Mouse (Mus musculus) stomach, embryonic 16.5 days (tissue): Measurements from ENCODE around the gene Focad. TPM values are rescaled to one million over a fixed set of nuclear protein-coding genes. Genes with fewer than 3 reads are reported as not detected.

Source experiments
- ATAC-seq: fragments of 200-750 bp; cut with Nextera tagmentation; 2 replicates; pipeline ENCODE4 v1.8.0; 2017; ENCODE audit warnings: moderate number of reproducible peaks, moderate TSS enrichment; ENCODE audit not compliant: insufficient read depth, low FRiP score
- H3K27ac ChIP-seq: fragments of 300-500 bp; sonication (generic); 2 replicates; pipeline ENCODE4 v1.5.1; 2014; ENCODE audit warnings: low read length
- H3K27me3 ChIP-seq: fragments of 300-500 bp; sonication (generic); 2 replicates; pipeline ENCODE4 v1.6.1; 2014; ENCODE audit warnings: low read length, control low read depth, mixed read lengths; ENCODE audit not compliant: control insufficient read depth, insufficient read depth
- H3K36me3 ChIP-seq: fragments of 300-500 bp; sonication (generic); 2 replicates; pipeline ENCODE4 v1.6.1; 2014; ENCODE audit warnings: low read length; ENCODE audit not compliant: control insufficient read depth, insufficient read depth
- H3K4me1 ChIP-seq: fragments of 300-500 bp; sonication (generic); 2 replicates; pipeline ENCODE4 v1.6.1; 2014; ENCODE audit warnings: low read length, control low read depth, mixed read lengths; ENCODE audit not compliant: control insufficient read depth, insufficient read depth
- H3K4me2 ChIP-seq: fragments of 300-500 bp; sonication (generic); 2 replicates; pipeline ENCODE4 v1.6.1; 2014; ENCODE audit warnings: low read depth, low read length, mixed read lengths
- H3K4me3 ChIP-seq: fragments of 300-500 bp; sonication (generic); replicated peaks from 2 replicates; pipeline ENCODE4 v1.5.1; 2014; ENCODE audit warnings: mild to moderate bottlenecking, low read length
- H3K9ac ChIP-seq: fragments of 300-500 bp; sonication (generic); 2 replicates; pipeline ENCODE4 v1.6.1; 2014; ENCODE audit warnings: low read length
- H3K9me3 ChIP-seq: fragments of 300-500 bp; sonication (generic); replicated peaks from 2 replicates; pipeline ENCODE4 v1.6.1; 2016; ENCODE audit warnings: low read length, control low read depth; ENCODE audit not compliant: control insufficient read depth
- WGBS: fragments of 180-500 bp; shearing (Covaris S2); extraction: QIAGEN DNeasy Blood & Tissue Kit; methylation state at CpG from one replicate; pipeline ENCODE4 v1.1.7; 2014; 5-methylcytosine and 5-hydroxymethylcytosine counted together
- polyA plus RNA-seq: library from polyadenylated mRNA; unstranded; fragments of >200 nt; fragmentation: Nextera tagmentation; extraction: Ambion mirVana; gene quantifications from 2 replicates; pipeline ENCODE4 v1.2.1, GENCODE M21; 2015

Focad gene
- polyA plus RNA-seq, 1 experiment from 2014 or later: 14.9 TPM

DNA sequence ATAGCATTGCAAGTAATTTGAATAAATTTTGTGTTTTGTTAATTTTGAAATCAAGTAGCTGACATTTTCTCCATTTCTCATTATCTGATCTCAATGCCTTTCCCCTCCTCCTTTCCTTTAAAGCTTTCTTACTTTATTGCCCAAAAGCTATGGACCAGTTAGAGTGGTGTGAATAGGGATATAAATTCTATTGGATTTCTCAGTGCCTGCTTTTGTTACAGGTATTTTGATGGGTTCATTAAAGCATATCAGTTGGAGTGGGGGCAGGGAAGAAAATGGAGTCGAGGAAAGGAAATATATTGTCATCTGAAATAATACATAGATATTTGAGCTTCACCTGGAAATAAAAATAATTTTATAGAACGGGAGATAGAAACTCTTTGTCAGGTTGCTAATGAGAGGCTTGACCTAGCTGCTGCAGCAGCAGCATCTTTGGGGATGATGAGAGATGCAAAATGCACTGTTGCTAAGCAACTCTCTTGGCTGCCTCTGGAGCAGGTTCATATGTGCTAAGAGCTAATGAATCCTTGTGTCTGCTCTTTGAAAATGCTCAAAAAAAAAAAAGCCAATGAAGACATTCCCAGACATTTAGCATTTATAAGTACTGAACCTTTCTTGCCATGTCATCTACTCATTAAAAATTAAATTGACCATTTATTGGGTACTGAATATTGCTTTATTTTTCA, 116.9 kb downstream of the Focad start:
- 81% methylated on average over 2 of the region's 2 CpGs for WGBS
- no peaks in the 10 kb centered on the region for H3K9me3 ChIP-seq
- no peak for ATAC-seq
- no peak overlapping the region for H3K27ac ChIP-seq
- H3K27me3 ChIP-seq: no peaks in the 10 kb centered on the region
- H3K4me1 ChIP-seq: no peaks in the 10 kb centered on the region
- H3K9ac ChIP-seq: no peak overlapping the region
- no peaks in the 10 kb centered on the region for H3K36me3 ChIP-seq
- no peak overlapping the region for H3K4me3 ChIP-seq
- no peak overlapping the region for H3K4me2 ChIP-seq

DNA sequence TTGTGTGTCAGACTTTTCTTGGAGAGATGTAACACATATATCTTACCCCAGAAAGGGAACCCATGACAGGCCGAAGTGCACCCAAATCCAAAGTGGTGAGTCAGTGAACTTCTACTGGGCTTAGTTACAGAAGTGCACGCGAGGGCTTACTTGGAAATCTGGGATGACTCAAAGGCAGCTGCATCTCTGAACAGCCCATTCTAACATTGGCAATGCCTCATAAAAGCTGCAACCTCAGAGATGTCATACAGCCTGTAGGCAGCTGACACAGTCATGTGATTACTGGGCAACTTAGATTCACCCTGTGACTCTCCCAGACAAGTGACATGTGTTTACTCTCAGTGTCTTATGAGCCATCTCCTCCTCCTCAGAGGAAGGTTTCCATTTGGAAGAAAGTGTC, 119.5 kb downstream of the Focad start:
- Histone ChIP-seq H3K9ac (no peak overlapping the region), H3K9me3 (no peaks in the 10 kb centered on the region), H3K27me3 (no peaks in the 10 kb centered on the region), H3K36me3 (no peaks in the 10 kb centered on the region), H3K4me3 (no peak overlapping the region), H3K4me2 (no peak overlapping the region), H3K27ac (no peak overlapping the region), H3K4me1 (no peaks in the 10 kb centered on the region)
- 63% methylated on average over 3 of the region's 3 CpGs for WGBS
- ATAC-seq: no peak

DNA sequence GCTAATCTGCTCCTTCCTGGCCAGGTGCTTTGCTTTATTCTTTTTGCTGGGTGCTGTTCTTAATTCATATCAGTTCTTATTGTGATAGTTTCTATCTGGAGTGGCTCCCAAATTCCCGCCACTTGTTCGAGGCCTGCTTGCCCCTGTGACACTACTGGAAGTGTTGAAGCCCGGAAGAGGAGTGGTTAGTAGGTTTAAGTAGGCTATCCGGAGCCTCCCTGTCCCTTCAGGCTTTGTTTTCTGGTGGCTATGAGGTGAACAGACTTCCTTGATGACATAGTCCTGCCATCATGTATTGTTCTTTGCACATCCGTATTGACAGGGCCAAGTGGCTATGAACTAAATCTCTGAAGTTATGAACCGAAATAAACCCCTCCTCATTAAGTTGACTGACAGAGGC, 123.9 kb downstream of the Focad start:
- Histone ChIP-seq H3K36me3 (no peaks in the 10 kb centered on the region), H3K9me3 (no peaks in the 10 kb centered on the region), H3K4me1 (no peaks in the 10 kb centered on the region), H3K9ac (no peak overlapping the region), H3K4me3 (no peak overlapping the region), H3K27ac (no peak overlapping the region), H3K4me2 (no peak overlapping the region), H3K27me3 (no peaks in the 10 kb centered on the region)
- WGBS: 80% methylated on average over 6 of the region's 6 CpGs
- no peak for ATAC-seq

DNA sequence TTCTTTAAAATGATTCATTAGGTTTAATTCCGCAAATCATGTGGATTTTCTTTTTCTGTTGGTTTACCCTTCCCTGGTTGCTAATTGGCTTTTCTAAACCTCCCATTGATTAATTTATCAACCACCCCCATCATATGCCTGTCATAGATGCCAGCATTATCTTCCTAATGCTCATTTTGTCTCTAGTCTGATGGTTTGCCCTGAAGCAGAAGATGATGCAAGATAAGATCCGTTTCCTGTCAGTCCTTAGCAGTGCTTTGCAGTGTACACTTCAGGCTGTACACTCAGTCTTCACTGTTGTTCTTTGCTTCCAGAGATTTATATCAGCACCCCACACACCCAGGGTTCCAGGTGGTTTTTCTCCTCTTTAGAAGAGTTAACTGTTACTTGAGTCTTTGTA, 124.4 kb downstream of the Focad start:
- Histone ChIP-seq H3K4me3 (no peak overlapping the region), H3K4me2 (no peak overlapping the region), H3K27ac (no peak overlapping the region), H3K27me3 (no peaks in the 10 kb centered on the region), H3K4me1 (no peaks in the 10 kb centered on the region), H3K36me3 (no peaks in the 10 kb centered on the region), H3K9me3 (no peaks in the 10 kb centered on the region), H3K9ac (no peak overlapping the region)
- 65% methylated on average over 2 of the region's 2 CpGs for WGBS
- ATAC-seq: no peak

DNA sequence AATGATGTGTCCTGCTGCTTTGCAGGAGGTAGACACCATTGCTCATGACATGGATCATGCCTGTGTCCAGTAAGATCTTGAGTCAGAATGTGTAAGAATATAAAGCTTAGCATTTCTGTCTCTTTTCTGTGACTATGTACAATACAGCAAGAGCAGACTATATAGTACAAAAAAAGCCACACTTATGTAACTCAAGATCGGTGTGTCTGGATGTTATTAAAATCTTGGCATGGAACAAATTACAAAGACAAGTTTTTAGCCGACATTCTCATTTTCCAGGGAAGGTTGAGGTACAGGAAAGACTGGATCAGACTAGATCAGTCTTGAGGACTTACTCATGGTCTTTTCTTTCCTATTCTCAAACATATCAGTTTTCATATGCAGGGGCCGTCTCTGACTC, 136.9 kb downstream of the Focad start:
- Histone ChIP-seq H3K9me3 (no peaks in the 10 kb centered on the region), H3K4me3 (no peak overlapping the region), H3K4me1 (no peaks in the 10 kb centered on the region), H3K9ac (no peak overlapping the region), H3K4me2 (no peak overlapping the region), H3K27me3 (no peaks in the 10 kb centered on the region), H3K36me3 (no peaks in the 10 kb centered on the region), H3K27ac (no peak overlapping the region)
- ATAC-seq: no peak
- WGBS: 76% methylated on average over 3 of the region's 3 CpGs

DNA sequence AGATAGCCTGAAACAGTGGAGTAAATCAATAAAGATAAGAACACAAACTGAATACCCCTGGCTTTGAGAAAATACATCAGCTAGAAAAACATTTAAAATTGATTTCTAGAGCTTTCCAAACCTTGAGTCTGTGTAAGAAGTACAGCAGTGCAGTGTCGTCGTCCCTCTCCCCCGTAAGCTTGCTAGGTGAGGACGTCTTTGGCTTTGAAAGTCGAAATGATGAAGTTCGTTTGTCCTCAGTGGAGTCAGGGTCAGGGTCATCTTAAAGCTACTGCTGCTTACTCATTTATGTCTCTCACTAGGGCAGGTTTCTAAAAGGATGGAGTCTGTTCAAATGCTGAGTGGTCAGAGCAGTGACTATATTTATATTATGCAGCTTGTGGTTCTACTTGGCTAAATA, 141.5 kb downstream of the Focad start:
- Histone ChIP-seq H3K36me3 (no peaks in the 10 kb centered on the region), H3K9me3 (no peaks in the 10 kb centered on the region), H3K9ac (no peak overlapping the region), H3K4me1 (no peaks in the 10 kb centered on the region), H3K27ac (no peak overlapping the region), H3K4me3 (no peak overlapping the region), H3K27me3 (no peaks in the 10 kb centered on the region), H3K4me2 (no peak overlapping the region)
- WGBS: 50% methylated on average over 6 of the region's 6 CpGs
- ATAC-seq: no peak

DNA sequence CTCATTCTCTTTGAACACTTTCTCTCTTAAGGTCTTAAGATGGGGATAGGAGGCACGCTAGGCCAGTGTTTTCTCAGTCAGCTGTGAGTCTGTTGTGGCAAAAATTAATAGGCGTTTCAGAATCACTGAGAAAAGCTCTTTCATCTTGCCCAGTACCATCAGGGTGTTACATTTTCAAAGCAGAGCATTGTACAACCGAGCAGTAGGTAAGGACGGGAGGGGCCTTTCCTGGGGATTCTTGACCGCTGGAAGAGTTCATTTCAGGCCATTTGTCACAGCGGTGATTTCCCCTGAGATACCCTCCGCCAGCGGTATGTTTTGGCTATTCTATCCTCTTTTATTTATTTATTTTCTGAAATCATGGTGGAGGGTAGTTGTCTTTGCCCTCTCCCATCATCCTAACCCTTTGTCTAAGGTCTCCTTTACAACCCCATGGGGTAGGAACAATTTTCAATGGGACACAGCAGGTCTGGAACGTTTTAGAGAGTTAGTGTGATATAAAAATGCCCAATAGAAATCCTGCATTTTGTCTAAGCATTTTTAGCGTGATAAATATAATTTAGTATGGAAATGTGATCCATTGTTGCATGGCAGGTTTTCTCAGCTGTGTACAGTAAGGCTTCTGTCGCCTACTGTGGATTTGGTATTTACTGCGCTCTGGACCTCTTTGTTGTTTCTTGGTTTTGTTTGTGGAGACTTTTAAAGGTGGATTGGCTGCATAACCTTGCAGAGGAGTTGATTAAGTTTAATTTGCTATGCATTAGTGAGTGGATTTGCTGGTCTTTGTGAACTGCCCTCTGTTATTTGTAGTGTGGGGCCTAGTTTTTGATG, 142.7 kb downstream of the Focad start:
- WGBS: 68% methylated on average over 12 of the region's 12 CpGs
- H3K4me1 ChIP-seq: no peaks in the 10 kb centered on the region
- no peak overlapping the region for H3K9ac ChIP-seq
- H3K4me3 ChIP-seq: no peak overlapping the region
- no peaks in the 10 kb centered on the region for H3K9me3 ChIP-seq
- H3K27ac ChIP-seq: no peak overlapping the region
- no peak for ATAC-seq
- no peak overlapping the region for H3K4me2 ChIP-seq
- no peaks in the 10 kb centered on the region for H3K27me3 ChIP-seq
- H3K36me3 ChIP-seq: no peaks in the 10 kb centered on the region

DNA sequence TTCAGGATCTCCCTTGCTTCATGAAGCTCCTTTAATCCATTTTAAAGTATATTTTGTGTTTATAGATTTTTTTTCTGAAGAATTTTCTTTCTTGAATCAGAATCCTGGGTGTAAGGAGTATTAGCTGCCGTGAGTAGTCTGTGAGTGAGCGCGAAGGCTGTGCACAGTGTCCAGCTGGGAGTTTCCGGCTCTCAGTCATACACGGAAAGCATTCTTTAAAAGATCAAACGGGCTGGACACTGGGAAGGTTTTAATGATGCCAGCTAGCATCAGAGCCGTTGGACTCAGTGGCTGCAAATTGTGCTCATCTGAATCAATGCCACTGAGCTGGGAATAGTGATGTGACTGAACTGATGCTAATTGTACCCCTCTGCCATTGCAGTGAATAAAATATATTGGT, 143.9 kb downstream of the Focad start:
- Histone ChIP-seq H3K9ac (no peak overlapping the region), H3K27me3 (no peaks in the 10 kb centered on the region), H3K9me3 (no peaks in the 10 kb centered on the region), H3K36me3 (no peaks in the 10 kb centered on the region), H3K4me1 (no peaks in the 10 kb centered on the region), H3K27ac (no peak overlapping the region), H3K4me3 (no peak overlapping the region), H3K4me2 (no peak overlapping the region)
- WGBS: 75% methylated on average over 7 of the region's 7 CpGs
- no peak for ATAC-seq

DNA sequence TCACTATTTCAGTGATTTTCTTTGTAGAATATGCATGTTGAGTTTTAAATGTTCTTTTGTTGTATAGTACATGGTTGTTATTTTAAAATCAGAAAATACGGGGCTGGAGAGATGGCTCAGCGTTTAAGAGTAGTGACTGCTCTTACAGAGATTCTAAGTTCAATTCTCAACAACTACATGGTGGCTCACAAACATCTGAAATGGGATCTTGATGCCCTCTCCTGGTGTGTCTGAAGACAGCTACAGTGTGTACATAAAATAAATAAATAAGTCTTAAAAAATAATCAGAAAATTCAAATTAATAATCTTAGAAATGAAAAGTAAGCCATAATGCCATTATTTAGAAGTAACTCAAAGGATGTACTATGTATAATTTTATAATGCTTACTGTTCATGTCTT, 149.4 kb downstream of the Focad start:
- H3K36me3 ChIP-seq: no peaks in the 10 kb centered on the region
- no peak for ATAC-seq
- 89% methylated on average over 2 of the region's 2 CpGs for whole genome bisulfite sequencing
- no peak overlapping the region for H3K27ac ChIP-seq
- no peak overlapping the region for H3K4me2 ChIP-seq
- no peak overlapping the region for H3K9ac ChIP-seq
- no peaks in the 10 kb centered on the region for H3K9me3 ChIP-seq
- H3K27me3 ChIP-seq: no peaks in the 10 kb centered on the region
- H3K4me1 ChIP-seq: no peaks in the 10 kb centered on the region
- H3K4me3 ChIP-seq: no peak overlapping the region
